Mouse (Mus musculus) cerebellum, adult 2 months (tissue): ENCODE results near the gene Ociad2.

ENCODE experiments used
- CTCF ChIP-seq: fragments of 200-500 bp; IDR thresholded peaks from 2 replicates; pipeline ENCODE4 v1.5.1; 2011; ENCODE audit warnings: low read depth, mild to moderate bottlenecking, control low read depth, low read length, moderate library complexity, borderline replicate concordance; ENCODE audit not compliant: insufficient read depth
- POLR2A ChIP-seq: fragments of 200-500 bp; IDR thresholded peaks from 2 replicates; pipeline ENCODE4 v1.6.1; 2011; ENCODE audit warnings: low read length, control low read depth, borderline replicate concordance; ENCODE audit not compliant: insufficient read depth

- no peak for TF ChIP-seq CTCF
- no peak for TF ChIP-seq POLR2A
Measured at GRCm38 (mm10) chr5:73383647-73383970, 42.8 kb upstream of the Ociad2 start.
